In the genomic region with DNA sequence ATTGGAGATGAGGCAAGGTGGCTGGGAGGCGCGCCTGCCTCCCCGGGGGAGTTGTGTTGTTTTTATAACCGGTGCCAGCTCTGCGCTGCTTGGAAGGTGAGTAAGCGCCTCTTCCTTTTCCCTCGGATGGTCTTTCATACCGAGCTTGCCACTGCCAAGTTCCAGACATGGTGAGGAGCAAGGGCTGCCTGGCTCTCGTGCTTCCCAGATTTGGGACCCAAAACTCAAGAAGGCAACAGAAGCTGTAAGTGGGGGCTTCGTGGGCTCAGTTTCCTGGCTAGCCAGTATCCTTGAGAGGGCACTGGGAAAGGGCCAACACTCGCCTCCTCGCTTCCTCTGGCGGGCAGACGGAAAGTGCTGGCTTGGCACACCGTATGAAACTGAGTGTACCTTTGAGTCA, we compare ENCODE assay signal across 8 mouse cellular contexts.
A peak's percentile ranks its signal among the peaks of the same experiment; 100 is the strongest.
DNase-seq lines count a peak whose midpoint lies in the region; ATAC-seq lines count a peak whose summit lies in the region.

No protein-coding gene starts in this region.

- H3K4me3 ChIP-seq in hindbrain, embryonic 10.5 days: no peak overlapping the region
- H3K4me3 ChIP-seq in hindbrain, embryonic 14.5 days (replicated peaks; ENCODE audit: low read length): no peak overlapping the region
- no peak overlapping the region for H3K4me3 ChIP-seq in midbrain, embryonic 15.5 days

- H3K9me3 ChIP-seq in hindbrain, embryonic 10.5 days: no peaks in the 10 kb centered on the region
- H3K9me3 ChIP-seq in hindbrain, embryonic 14.5 days (ENCODE audit: control insufficient read depth, low read length): no peaks in the 10 kb centered on the region
- H3K9me3 ChIP-seq in midbrain, embryonic 15.5 days: no peaks in the 10 kb centered on the region

- no peaks in the 10 kb centered on the region for H3K27me3 ChIP-seq in hindbrain, embryonic 10.5 days (ENCODE audit: insufficient read depth, poor library complexity, severe bottlenecking)
- no peaks in the 10 kb centered on the region for H3K27me3 ChIP-seq in hindbrain, embryonic 14.5 days (ENCODE audit: control insufficient read depth, insufficient read depth, low read length)
- H3K27me3 ChIP-seq in midbrain, embryonic 15.5 days (replicated peaks): no peaks in the 10 kb centered on the region

- intact Hi-C loops in left cerebral cortex, postnatal 25 days (cut with DNase I): no loop called here

- H3K9ac ChIP-seq in hindbrain, embryonic 14.5 days: no peak overlapping the region
- no peak overlapping the region for H3K9ac ChIP-seq in midbrain, embryonic 15.5 days

- peaks cover 16% of the 10 kb centered on the region for H3K4me1 ChIP-seq in hindbrain, embryonic 10.5 days (replicated peaks)
- H3K4me1 ChIP-seq in hindbrain, embryonic 14.5 days (replicated peaks; ENCODE audit: control insufficient read depth, insufficient read depth, low read length): peaks cover 11% of the 10 kb centered on the region
- peaks cover 6% of the 10 kb centered on the region for H3K4me1 ChIP-seq in midbrain, embryonic 15.5 days

- no peak for DNase-seq in hindbrain, embryonic 10.5 days (ENCODE audit: low spot score)
- DNase-seq in hindbrain, embryonic 14.5 days (ENCODE audit: low spot score): no peak
- DNase-seq in adrenal gland, adult 8-10 months: peak; percentile 11
- DNase-seq in heart, adult 18-20 months: peak; percentile 68 to 70
- DNase-seq in left cerebral cortex, postnatal 25 days (ENCODE audit: low spot score in 2 of 2): peak; percentile 11 to 60
- DNase-seq in skeletal muscle tissue, adult 2 months (ENCODE audit: low read depth, low spot score): peak; percentile 52
- no peak for DNase-seq in urinary bladder, postnatal 25 days (ENCODE audit: low spot score)

- WGBS in hindbrain, embryonic 10.5 days: 45% methylated on average over 15 of the region's 15 CpGs
- 46% methylated on average over 15 of the region's 15 CpGs for WGBS in hindbrain, embryonic 14.5 days
- 44% methylated on average over 15 of the region's 15 CpGs for WGBS in midbrain, embryonic 15.5 days

- peak overlapping the region; percentile 57; the same call in 1 of the 2 replicates for H3K27ac ChIP-seq in hindbrain, embryonic 10.5 days
- H3K27ac ChIP-seq in hindbrain, embryonic 14.5 days: no peak overlapping the region
- no peak overlapping the region for H3K27ac ChIP-seq in midbrain, embryonic 15.5 days

- H3K36me3 ChIP-seq in hindbrain, embryonic 10.5 days: no peaks in the 10 kb centered on the region
- no peaks in the 10 kb centered on the region for H3K36me3 ChIP-seq in hindbrain, embryonic 14.5 days (replicated peaks; ENCODE audit: control insufficient read depth, insufficient read depth)
- H3K36me3 ChIP-seq in midbrain, embryonic 15.5 days (replicated peaks): no peaks in the 10 kb centered on the region

- H3K4me2 ChIP-seq in hindbrain, embryonic 14.5 days (replicated peaks): no peak overlapping the region
- H3K4me2 ChIP-seq in midbrain, embryonic 15.5 days: no peak overlapping the region

- ATAC-seq in hindbrain, embryonic 14.5 days (ENCODE audit: low FRiP score): no peak
- no peak for ATAC-seq in midbrain, embryonic 15.5 days (replicated peaks)

Comparison
In these comparisons a context has a peak if more than half of its experiments do, and no peak if none do; other contexts are left out.
1. DNase-seq: peak in adrenal gland, adult 8-10 months (single experiment), heart, adult 18-20 months (2 of 2), left cerebral cortex, postnatal 25 days (2 of 2) and skeletal muscle tissue, adult 2 months (single experiment); none in hindbrain, embryonic 10.5 days (single experiment), hindbrain, embryonic 14.5 days (single experiment) and urinary bladder, postnatal 25 days (single experiment).